Mouse (Mus musculus): ENCODE measurements around the gene Slc39a9. TPM values are rescaled to one million over a fixed set of nuclear protein-coding genes. Genes with fewer than 3 reads are reported as not detected.

Gene Slc39a9
- polyA plus RNA-seq, 1 experiment from 2014 or later = 14.0 TPM

- H3K4me1 ChIP-seq (replicated peaks) = peaks cover 10% of the 10 kb centered on the region
- WGBS = 89% methylated on average over 3 of the region's 3 CpGs
- no peak overlapping the region for H3K4me2 ChIP-seq
- no peak overlapping the region for H3K4me3 ChIP-seq
- no peak overlapping the region for H3K9ac ChIP-seq
- H3K36me3 ChIP-seq = peaks cover 5% of the 10 kb centered on the region; the same call in 1 of the 2 replicates
- H3K27me3 ChIP-seq = no peaks in the 10 kb centered on the region
- H3K9me3 ChIP-seq (replicated peaks) = no peaks in the 10 kb centered on the region
- ATAC-seq (replicated peaks; ENCODE audit: insufficient number of reproducible peaks, insufficient read depth, low FRiP score, low read depth) = no peak
- H3K27ac ChIP-seq = no peak overlapping the region
Observed at GRCm38 (mm10) chr12:80654659-80655025, 11.0 kb downstream of the Slc39a9 start.

DNA sequence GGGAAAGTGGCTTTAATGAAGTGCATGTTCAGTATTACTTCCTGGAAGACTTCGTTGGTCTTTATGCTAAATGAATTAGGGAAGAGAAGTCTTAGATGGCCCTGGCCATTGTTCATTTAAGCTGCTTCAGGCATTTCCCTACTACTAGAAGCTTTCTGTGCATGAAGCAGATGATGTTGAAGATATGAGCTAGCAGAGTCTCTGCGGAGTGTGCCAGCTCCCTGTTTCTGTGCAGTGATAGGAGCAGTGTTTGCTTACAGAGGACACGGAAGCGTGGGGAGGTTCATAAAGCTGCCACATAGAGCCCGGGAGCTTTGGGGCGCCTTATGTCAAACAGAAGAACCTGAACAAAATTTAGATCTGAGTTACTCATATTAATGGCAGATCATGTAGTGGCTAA lies 15.0 kb downstream of the Slc39a9 start:
- 80% methylated on average over 6 of the region's 6 CpGs for WGBS
- Histone ChIP-seq H3K36me3 (peaks cover 12% of the 10 kb centered on the region; the same call in 1 of the 2 replicates), H3K27me3 (no peaks in the 10 kb centered on the region), H3K4me2 (no peak overlapping the region), H3K27ac (no peak overlapping the region), H3K4me3 (no peak overlapping the region), H3K9ac (no peak overlapping the region), H3K4me1 (replicated peaks) (peaks cover 9% of the 10 kb centered on the region), H3K9me3 (replicated peaks) (no peaks in the 10 kb centered on the region)
- no peak for ATAC-seq (replicated peaks; ENCODE audit: insufficient number of reproducible peaks, insufficient read depth, low FRiP score, low read depth)

DNA sequence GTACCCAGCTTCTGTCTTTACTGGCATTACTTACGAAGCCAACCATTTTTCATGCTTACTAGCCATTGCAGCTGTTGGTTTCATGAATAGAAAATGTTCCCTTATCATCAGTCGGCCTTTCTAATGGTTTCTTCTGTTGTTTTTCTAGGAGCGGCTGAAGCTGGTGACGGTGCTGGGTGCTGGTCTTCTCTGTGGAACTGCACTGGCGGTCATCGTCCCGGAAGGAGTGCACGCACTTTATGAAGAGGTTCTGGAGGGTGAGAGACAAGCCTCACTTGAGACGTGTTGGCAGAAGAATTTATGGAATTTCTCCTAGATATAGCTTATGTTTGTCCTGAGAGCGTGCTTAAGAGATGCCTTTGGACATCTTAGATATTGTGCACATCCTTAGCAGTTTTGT lies 18.6 kb downstream of the Slc39a9 start:
- no peaks in the 10 kb centered on the region for H3K9me3 ChIP-seq (replicated peaks)
- no peaks in the 10 kb centered on the region for H3K4me1 ChIP-seq (replicated peaks)
- H3K36me3 ChIP-seq = peaks cover 22% of the 10 kb centered on the region; the same call in 1 of the 2 replicates
- H3K27ac ChIP-seq = no peak overlapping the region
- no peak overlapping the region for H3K4me2 ChIP-seq
- ATAC-seq (replicated peaks; ENCODE audit: insufficient number of reproducible peaks, insufficient read depth, low FRiP score, low read depth) = no peak
- no peak overlapping the region for H3K9ac ChIP-seq
- no peak overlapping the region for H3K4me3 ChIP-seq
- WGBS = 58% methylated on average over 10 of the region's 10 CpGs
- no peaks in the 10 kb centered on the region for H3K27me3 ChIP-seq

DNA sequence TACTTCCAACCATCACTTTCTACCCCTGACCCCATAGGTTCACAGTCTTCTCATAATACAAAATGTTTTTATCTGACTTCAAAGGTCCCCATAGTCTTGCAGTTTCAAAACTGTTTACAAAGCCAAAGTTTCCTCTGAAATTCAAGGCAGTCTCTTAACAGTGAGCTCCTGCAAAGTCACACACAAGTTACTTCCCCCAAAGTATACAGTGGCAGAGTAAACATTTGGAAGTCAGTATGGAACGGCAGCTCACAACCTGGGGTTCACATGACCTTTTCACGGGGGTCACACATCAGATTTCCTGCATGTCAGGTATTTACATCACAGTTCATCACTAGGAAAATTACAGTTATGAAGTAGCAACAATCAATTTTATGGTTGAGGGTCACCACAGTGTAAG lies 20.3 kb downstream of the Slc39a9 start:
- ATAC-seq (replicated peaks; ENCODE audit: insufficient number of reproducible peaks, insufficient read depth, low FRiP score, low read depth) = no peak
- Histone ChIP-seq H3K27ac (no peak overlapping the region), H3K4me1 (replicated peaks) (no peaks in the 10 kb centered on the region), H3K36me3 (peaks cover 26% of the 10 kb centered on the region; the same call in 1 of the 2 replicates), H3K9me3 (replicated peaks) (no peaks in the 10 kb centered on the region), H3K27me3 (no peaks in the 10 kb centered on the region), H3K9ac (no peak overlapping the region), H3K4me2 (no peak overlapping the region), H3K4me3 (no peak overlapping the region)
- WGBS = 72% methylated on average over 2 of the region's 2 CpGs

DNA sequence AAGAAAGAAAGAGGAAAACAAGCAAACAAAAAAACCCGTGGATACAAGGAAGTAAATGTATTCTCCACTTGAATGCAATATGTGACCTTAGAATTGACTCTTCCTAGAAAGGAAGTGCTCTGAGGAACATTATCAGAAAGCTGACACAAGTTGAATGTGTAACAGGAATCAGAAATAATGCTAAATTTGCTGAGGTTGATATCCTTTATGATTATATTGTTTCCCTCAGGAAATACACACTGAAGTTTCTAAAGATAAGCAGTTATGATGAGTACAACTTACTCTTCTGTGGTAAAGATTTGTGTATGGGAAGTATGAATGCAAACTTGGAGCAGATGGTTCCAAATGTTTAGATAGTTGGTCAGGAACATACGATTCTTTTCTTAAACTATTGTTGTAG lies 24.7 kb downstream of the Slc39a9 start:
- Histone ChIP-seq H3K9me3 (replicated peaks) (no peaks in the 10 kb centered on the region), H3K9ac (no peak overlapping the region), H3K4me3 (no peak overlapping the region), H3K27me3 (no peaks in the 10 kb centered on the region), H3K36me3 (peaks cover 16% of the 10 kb centered on the region; the same call in 1 of the 2 replicates), H3K4me2 (no peak overlapping the region), H3K4me1 (replicated peaks) (no peaks in the 10 kb centered on the region), H3K27ac (no peak overlapping the region)
- 70% methylated on average over 2 of the region's 2 CpGs for WGBS
- ATAC-seq (replicated peaks; ENCODE audit: insufficient number of reproducible peaks, insufficient read depth, low FRiP score, low read depth) = no peak

DNA sequence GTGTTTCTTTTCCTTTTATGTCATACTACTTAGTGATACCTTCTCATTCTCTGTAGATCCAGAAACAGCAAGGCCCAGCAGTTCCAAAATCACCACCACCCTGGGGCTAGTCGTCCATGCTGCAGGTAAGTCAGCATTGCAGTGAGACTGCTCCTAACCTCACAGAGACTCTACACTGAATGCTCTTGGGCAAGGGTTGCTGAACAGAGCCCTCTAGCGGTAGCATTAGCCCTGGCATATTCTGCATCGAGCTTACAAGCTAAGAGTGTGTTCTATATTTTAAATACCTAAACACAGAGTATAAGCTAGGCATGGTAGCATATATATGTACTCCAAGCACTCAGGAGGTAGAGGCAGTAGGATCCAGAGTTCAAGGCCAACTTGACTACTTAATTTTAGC lies 29.5 kb downstream of the Slc39a9 start:
- H3K27ac ChIP-seq = no peak overlapping the region
- H3K27me3 ChIP-seq = no peaks in the 10 kb centered on the region
- no peaks in the 10 kb centered on the region for H3K4me1 ChIP-seq (replicated peaks)
- no peak overlapping the region for H3K9ac ChIP-seq
- no peak overlapping the region for H3K4me3 ChIP-seq
- H3K4me2 ChIP-seq = no peak overlapping the region
- H3K36me3 ChIP-seq = peaks cover 24% of the 10 kb centered on the region
- 12% methylated on average over 3 of the region's 3 CpGs for WGBS
- H3K9me3 ChIP-seq (replicated peaks) = no peaks in the 10 kb centered on the region
- no peak for ATAC-seq (replicated peaks; ENCODE audit: insufficient number of reproducible peaks, insufficient read depth, low FRiP score, low read depth)

DNA sequence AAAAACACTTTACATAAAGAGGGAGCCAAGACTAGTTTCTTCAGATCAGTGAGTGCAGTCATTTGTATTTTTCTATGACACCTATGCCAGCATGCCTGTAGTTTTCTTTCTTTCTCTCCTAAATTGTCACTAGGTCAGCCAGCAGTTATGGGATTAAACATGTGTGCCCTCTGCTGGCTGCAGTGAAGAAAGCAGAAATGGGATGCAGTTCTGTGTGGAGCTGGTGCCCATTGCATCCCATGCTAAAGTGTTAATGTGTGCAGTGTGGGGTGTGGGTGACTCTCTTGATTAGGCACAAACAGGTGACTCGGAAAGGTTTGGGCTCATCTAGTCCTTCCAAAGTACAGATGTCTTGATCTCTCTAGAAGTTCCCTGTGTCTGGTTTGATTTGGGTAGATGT lies 37.7 kb downstream of the Slc39a9 start:
- Histone ChIP-seq H3K27ac (no peak overlapping the region), H3K4me1 (replicated peaks) (no peaks in the 10 kb centered on the region), H3K9me3 (replicated peaks) (no peaks in the 10 kb centered on the region), H3K27me3 (no peaks in the 10 kb centered on the region), H3K4me3 (no peak overlapping the region), H3K4me2 (no peak overlapping the region), H3K36me3 (peaks cover 25% of the 10 kb centered on the region), H3K9ac (no peak overlapping the region)
- no peak for ATAC-seq (replicated peaks; ENCODE audit: insufficient number of reproducible peaks, insufficient read depth, low FRiP score, low read depth)
- WGBS = 50% methylated on average over 1 of the region's 1 CpGs

- 87% methylated on average over 3 of the region's 3 CpGs for WGBS
- no peaks in the 10 kb centered on the region for H3K9me3 ChIP-seq (replicated peaks)
- peaks cover 9% of the 10 kb centered on the region for H3K4me1 ChIP-seq (replicated peaks)
- H3K27ac ChIP-seq = no peak overlapping the region
- ATAC-seq (replicated peaks; ENCODE audit: insufficient number of reproducible peaks, insufficient read depth, low FRiP score, low read depth) = no peak
- no peaks in the 10 kb centered on the region for H3K27me3 ChIP-seq
- H3K36me3 ChIP-seq = peaks cover 12% of the 10 kb centered on the region; the same call in 1 of the 2 replicates
- H3K9ac ChIP-seq = no peak overlapping the region
- no peak overlapping the region for H3K4me2 ChIP-seq
- H3K4me3 ChIP-seq = no peak overlapping the region
Observed at GRCm38 (mm10) chr12:80683554-80683953, 39.9 kb downstream of the Slc39a9 start.

GRCm38 (mm10) chr12:80684316-80684715 lies 40.6 kb downstream of the Slc39a9 start:
- no peak overlapping the region for H3K27ac ChIP-seq
- no peak overlapping the region for H3K9ac ChIP-seq
- H3K36me3 ChIP-seq = peaks cover 8% of the 10 kb centered on the region; the same call in 1 of the 2 replicates
- H3K9me3 ChIP-seq (replicated peaks) = no peaks in the 10 kb centered on the region
- H3K27me3 ChIP-seq = no peaks in the 10 kb centered on the region
- H3K4me1 ChIP-seq (replicated peaks) = peaks cover 9% of the 10 kb centered on the region
- no peak overlapping the region for H3K4me3 ChIP-seq
- H3K4me2 ChIP-seq = no peak overlapping the region
- WGBS = 96% methylated on average over 3 of the region's 3 CpGs
- ATAC-seq (replicated peaks; ENCODE audit: insufficient number of reproducible peaks, insufficient read depth, low FRiP score, low read depth) = no peak

GRCm38 (mm10) chr12:80687788-80688211 lies 44.1 kb downstream of the Slc39a9 start:
- Histone ChIP-seq H3K4me1 (replicated peaks) (peaks cover 19% of the 10 kb centered on the region), H3K9ac (no peak overlapping the region), H3K36me3 (no peaks in the 10 kb centered on the region), H3K4me2 (peak overlapping the region; percentile 53), H3K27me3 (peaks cover 27% of the 10 kb centered on the region), H3K9me3 (replicated peaks) (no peaks in the 10 kb centered on the region), H3K27ac (peak overlapping the region; percentile 38; the same call in 1 of the 2 replicates), H3K4me3 (no peak overlapping the region)
- peak; percentile 47; the same call in 1 of the 2 replicates for ATAC-seq (replicated peaks; ENCODE audit: insufficient number of reproducible peaks, insufficient read depth, low FRiP score, low read depth)
- 28% methylated on average over 10 of the region's 10 CpGs for WGBS

DNA sequence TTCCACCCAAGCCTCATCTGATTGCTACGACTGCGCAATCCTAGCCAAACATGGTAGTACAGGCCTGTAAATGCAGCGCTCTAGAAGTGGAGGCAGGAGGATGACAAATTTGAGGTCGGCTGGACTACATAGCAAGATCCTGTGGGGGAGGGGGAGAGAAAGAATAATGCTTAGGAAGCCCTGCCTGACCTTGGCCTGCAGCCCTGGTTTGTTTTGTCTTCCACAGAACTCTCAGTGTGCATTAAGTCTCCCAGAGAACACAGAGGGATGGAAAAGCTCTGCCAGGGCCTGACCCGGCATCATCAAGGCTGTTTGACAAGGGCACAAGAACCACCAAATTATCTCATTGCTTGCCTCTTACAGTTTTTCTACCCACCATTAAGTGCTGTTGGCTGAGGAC lies 46.0 kb downstream of the Slc39a9 start:
- Histone ChIP-seq H3K9ac (no peak overlapping the region), H3K4me3 (no peak overlapping the region), H3K4me1 (replicated peaks) (peaks cover 30% of the 10 kb centered on the region), H3K27ac (no peak overlapping the region), H3K27me3 (peaks cover 45% of the 10 kb centered on the region), H3K4me2 (no peak overlapping the region), H3K36me3 (no peaks in the 10 kb centered on the region), H3K9me3 (replicated peaks) (no peaks in the 10 kb centered on the region)
- no peak for ATAC-seq (replicated peaks; ENCODE audit: insufficient number of reproducible peaks, insufficient read depth, low FRiP score, low read depth)
- WGBS = 58% methylated on average over 5 of the region's 5 CpGs

- peaks cover 51% of the 10 kb centered on the region for H3K27me3 ChIP-seq
- no peaks in the 10 kb centered on the region for H3K36me3 ChIP-seq
- H3K9ac ChIP-seq = no peak overlapping the region
- no peak for ATAC-seq (replicated peaks; ENCODE audit: insufficient number of reproducible peaks, insufficient read depth, low FRiP score, low read depth)
- 22% methylated on average over 12 of the region's 12 CpGs for WGBS
- H3K4me2 ChIP-seq = peak overlapping the region; percentile 69; the same call in 1 of the 2 replicates
- peaks cover 30% of the 10 kb centered on the region for H3K4me1 ChIP-seq (replicated peaks)
- no peak overlapping the region; the same call in 1 of the 2 replicates for H3K4me3 ChIP-seq
- H3K27ac ChIP-seq = no peak overlapping the region
- H3K9me3 ChIP-seq (replicated peaks) = no peaks in the 10 kb centered on the region
Observed at GRCm38 (mm10) chr12:80691671-80692091, 48.0 kb downstream of the Slc39a9 start.

All from heart, embryonic 15.5 days (tissue).